Mouse (Mus musculus) adrenal gland, postnatal 0 days (tissue): ENCODE measurements around the gene Vmn1r196. TPM values are rescaled to one million over a fixed set of nuclear protein-coding genes. Genes with fewer than 3 reads are reported as not detected.

Experiments used
- polyA plus RNA-seq: library from polyadenylated mRNA; unstranded; fragments of >200 nt; fragmentation: Nextera tagmentation; extraction: Ambion mirVana; gene quantifications from 2 replicates; pipeline ENCODE4 v1.2.1, GENCODE M21; 2015

The Vmn1r196 gene
- not detected in 2 replicates for polyA plus RNA-seq

GRCm38 (mm10) chr13:22289620-22290019, at the start of gene Vmn1r196:
TSS of gene Vmn1r196 (plus strand) at chr13:22289920.

GRCm38 (mm10) chr13:22243915-22244314, 45.8 kb upstream of the Vmn1r196 start, which contains the start of gene Vmn1r194:
TSS of gene Vmn1r194 (plus strand) at chr13:22244215.

GRCm38 (mm10) chr13:22270222-22270621, 19.5 kb upstream of the Vmn1r196 start, which contains the start of gene Vmn1r195:
TSS of gene Vmn1r195 (plus strand) at chr13:22270522.

GRCm38 (mm10) chr13:22324289-22324688, 34.6 kb downstream of the Vmn1r196 start, which contains the start of gene Vmn1r197:
TSS of gene Vmn1r197 (plus strand) at chr13:22324589.

Other genes with a start within 250 kb of the Vmn1r196 start
- gene Hist1h4i, start 248.6 kb upstream of the Vmn1r196 start, polyA plus RNA-seq = 13.6 and 16.5 TPM in 2 replicates
- 8.9 and 16.4 TPM in 2 replicates for gene Hist1h2ag, start 247.0 kb upstream of the Vmn1r196 start, polyA plus RNA-seq
- gene Hist1h2bj, start 246.7 kb upstream of the Vmn1r196 start, polyA plus RNA-seq = 2.6 and 4.8 TPM in 2 replicates
- gene Vmn1r188, start 205.5 kb upstream of the Vmn1r196 start, polyA plus RNA-seq = not detected in 2 replicates
- gene Vmn1r189, start 184.1 kb upstream of the Vmn1r196 start, polyA plus RNA-seq = not detected in 2 replicates
- gene Vmn1r191, start 106.0 kb upstream of the Vmn1r196 start, polyA plus RNA-seq = not detected in 2 replicates
- gene Vmn1r192, start 98.8 kb upstream of the Vmn1r196 start, polyA plus RNA-seq = not detected in 2 replicates
- not detected in 2 replicates for gene Vmn1r193, start 66.8 kb upstream of the Vmn1r196 start, polyA plus RNA-seq
- gene Vmn1r194, start 45.7 kb upstream of the Vmn1r196 start, polyA plus RNA-seq = not detected in 2 replicates
- gene Vmn1r195, start 19.4 kb upstream of the Vmn1r196 start, polyA plus RNA-seq = not detected in 2 replicates
- gene Vmn1r197, start 34.7 kb downstream of the Vmn1r196 start, polyA plus RNA-seq = not detected in 2 replicates
- not detected in 2 replicates for gene Vmn1r198, start 60.4 kb downstream of the Vmn1r196 start, polyA plus RNA-seq
- not detected in 2 replicates for gene Vmn1r199, start 89.9 kb downstream of the Vmn1r196 start, polyA plus RNA-seq
- gene Vmn1r200, start 100.5 kb downstream of the Vmn1r196 start, polyA plus RNA-seq = not detected in 2 replicates
- gene Vmn1r201, start 182.0 kb downstream of the Vmn1r196 start, polyA plus RNA-seq = not detected in 2 replicates
- not detected in 2 replicates for gene Vmn1r202, start 215.5 kb downstream of the Vmn1r196 start, polyA plus RNA-seq
- gene Vmn1r203, start 228.2 kb downstream of the Vmn1r196 start, polyA plus RNA-seq = not detected in 2 replicates